Comparison of ENCODE assay signal across 15 mouse cellular contexts in genomic region chr7:73506852-73507251, GRCm38 (mm10). TPM values are rescaled to one million over a fixed set of nuclear protein-coding genes. Genes with fewer than 3 reads are reported as not detected.
DNase-seq lines count a peak whose midpoint lies in the region; ATAC-seq and TF ChIP-seq lines count a peak whose summit lies in the region.
"Had no signal": no experiment of that assay in that cellular context is flagged by ENCODE, and none has a peak within 500 bp of the region (broad histone marks: within the 10 kb centered on the region; RNA-seq: fewer than 3 reads in every experiment).

No protein-coding gene starts in this region.

- no peak overlapping the region for H3K9ac ChIP-seq in heart, adult 2 months (ENCODE audit: low read depth, low read length)
- no peak overlapping the region for H3K9ac ChIP-seq in heart, embryonic 11.5 days (ENCODE audit: low read depth, low read length)
- H3K9ac ChIP-seq in liver, embryonic 14.5 days (replicated peaks), result no peak overlapping the region
- H3K9ac ChIP-seq: embryonic facial prominence, embryonic 12.5 days; neural tube, embryonic 12.5 days had no signal

- DNase-seq in heart, adult 2 months, result no peak
- DNase-seq in lung, adult 2 months, result no peak
- DNase-seq in lung, postnatal 14 days, result no peak
- DNase-seq in ES-CJ7 (ENCODE audit: low read depth, low spot score), result peak; percentile 47
- no peak for DNase-seq in liver, embryonic 14.5 days (ENCODE audit: low read depth in 3 of 3, low spot score in 3 of 3)
- DNase-seq in frontal cortex, adult 2 months (ENCODE audit: extremely low spot score in 1 of 2, low spot score in 1 of 2), result no peak
- no peak for DNase-seq in adrenal gland, postnatal 4 days (ENCODE audit: low spot score in 2 of 2)
- DNase-seq: heart, postnatal 36 days; kidney, postnatal 4 days; thymus, postnatal 36 days had no signal

- H3K9me3 ChIP-seq in heart, embryonic 11.5 days (replicated peaks; ENCODE audit: control insufficient read depth, low read length), result no peaks in the 10 kb centered on the region
- H3K9me3 ChIP-seq in liver, embryonic 14.5 days (ENCODE audit: control insufficient read depth, low read length), result no peaks in the 10 kb centered on the region
- H3K9me3 ChIP-seq: embryonic facial prominence, embryonic 12.5 days; forebrain, embryonic 10.5 days; neural tube, embryonic 12.5 days had no signal

- 100% methylated on average over 1 of the region's 1 CpGs for WGBS in heart, adult 2 months
- 94% methylated on average over 1 of the region's 1 CpGs for WGBS in heart, embryonic 11.5 days (ENCODE audit: insufficient replicate concordance)
- WGBS in lung, adult 2 months, result 100% methylated on average over 1 of the region's 1 CpGs
- 88% methylated on average over 1 of the region's 1 CpGs for WGBS in liver, embryonic 14.5 days (ENCODE audit: insufficient replicate concordance)

- H3K79me2 ChIP-seq in heart, adult 2 months (replicated peaks; ENCODE audit: control insufficient read depth, insufficient read depth, low read length), result no peaks in the 10 kb centered on the region

- no peaks in the 10 kb centered on the region; the same call in none of the 2 replicates for H3K4me1 ChIP-seq in heart, adult 2 months (ENCODE audit: control insufficient read depth, insufficient read depth, low read length)
- no peaks in the 10 kb centered on the region for H3K4me1 ChIP-seq in heart, embryonic 11.5 days (ENCODE audit: control insufficient read depth, insufficient read depth, low read length)
- no peaks in the 10 kb centered on the region for H3K4me1 ChIP-seq in lung, adult 2 months (ENCODE audit: control insufficient read depth, insufficient read depth, low read length)
- no peaks in the 10 kb centered on the region for H3K4me1 ChIP-seq in liver, embryonic 14.5 days (replicated peaks; ENCODE audit: control insufficient read depth in 2 of 2, insufficient read depth in 2 of 2, low read length in 1 of 2)
- H3K4me1 ChIP-seq: embryonic facial prominence, embryonic 12.5 days; forebrain, embryonic 10.5 days; neural tube, embryonic 12.5 days had no signal

- no peak overlapping the region for H3K4me3 ChIP-seq in heart, adult 2 months
- H3K4me3 ChIP-seq in heart, embryonic 11.5 days (ENCODE audit: low read depth, low read length), result no peak overlapping the region
- H3K4me3 ChIP-seq in lung, adult 2 months (replicated peaks; ENCODE audit: extremely low read depth, low read depth, low read length), result no peak overlapping the region
- no peak overlapping the region for H3K4me3 ChIP-seq in liver, embryonic 14.5 days (ENCODE audit: insufficient read depth in 1 of 2, low read depth in 2 of 2, low read length in 2 of 2)
- H3K4me3 ChIP-seq: embryonic facial prominence, embryonic 12.5 days; forebrain, embryonic 10.5 days; neural tube, embryonic 12.5 days had no signal

- H3K27ac ChIP-seq in heart, adult 2 months, result no peak overlapping the region
- H3K27ac ChIP-seq in heart, embryonic 11.5 days (ENCODE audit: low read depth, low read length), result no peak overlapping the region
- H3K27ac ChIP-seq in liver, embryonic 14.5 days, result no peak overlapping the region
- H3K27ac ChIP-seq: embryonic facial prominence, embryonic 12.5 days; forebrain, embryonic 10.5 days; macrophage; neural tube, embryonic 12.5 days had no signal

- ATAC-seq in heart, embryonic 11.5 days (replicated peaks; ENCODE audit: insufficient number of reproducible peaks, low FRiP score, low TSS enrichment), result no peak
- no peak for ATAC-seq in liver, embryonic 14.5 days (ENCODE audit: insufficient read depth)

- TF ChIP-seq CTCF in heart, adult 2 months (IDR thresholded peaks at IDR 0.05), result peak; percentile 56
- TF ChIP-seq CTCF in lung, adult 2 months (IDR thresholded peaks at IDR 0.05; ENCODE audit: insufficient read depth, low read length), result peak; percentile 26; the same call in 1 of the 2 replicates
- TF ChIP-seq CTCF in liver, embryonic 14.5 days (IDR thresholded peaks at IDR 0.05; ENCODE audit: low read depth), result peak; percentile 45; the same call in 1 of the 2 replicates

- no peak for TF ChIP-seq EP300 in heart, adult 2 months (IDR thresholded peaks at IDR 0.05; ENCODE audit: insufficient read depth, low read depth, low read length)
- no peak for TF ChIP-seq EP300 in liver, embryonic 14.5 days (IDR thresholded peaks at IDR 0.05; ENCODE audit: low read depth)

- TF ChIP-seq POLR2A in heart, adult 2 months (IDR thresholded peaks at IDR 0.05; ENCODE audit: insufficient read depth, low read depth, low read length), result no peak
- no peak for TF ChIP-seq POLR2A in lung, adult 2 months (IDR thresholded peaks at IDR 0.05; ENCODE audit: borderline replicate concordance, extremely low read depth, low read depth, low read length)

- no peak overlapping the region for H3K4me2 ChIP-seq in heart, embryonic 11.5 days
- H3K4me2 ChIP-seq in liver, embryonic 14.5 days (ENCODE audit: low read depth), result no peak overlapping the region
- H3K4me2 ChIP-seq: embryonic facial prominence, embryonic 12.5 days; neural tube, embryonic 12.5 days had no signal

- intact Hi-C loops in heart, adult 2 months (cut with DNase I), result loop anchor here (5.0 kb wide), 1 partner anchor 45 kb away; no protein-coding TSS in a partner anchor

- H3K27me3 ChIP-seq in heart, adult 2 months (ENCODE audit: control insufficient read depth, insufficient read depth, low read length), result no peaks in the 10 kb centered on the region
- H3K27me3 ChIP-seq in heart, embryonic 11.5 days (ENCODE audit: control insufficient read depth, insufficient read depth, low read length), result no peaks in the 10 kb centered on the region
- H3K27me3 ChIP-seq in liver, embryonic 14.5 days (ENCODE audit: control insufficient read depth, insufficient read depth, low read length), result no peaks in the 10 kb centered on the region
- H3K27me3 ChIP-seq: embryonic facial prominence, embryonic 12.5 days; neural tube, embryonic 12.5 days had no signal

- peaks cover 47% of the 10 kb centered on the region for H3K36me3 ChIP-seq in heart, adult 2 months (ENCODE audit: control insufficient read depth, insufficient read depth, low read length)
- H3K36me3 ChIP-seq in heart, embryonic 11.5 days (ENCODE audit: control insufficient read depth, insufficient read depth, low read length), result peaks cover 57% of the 10 kb centered on the region
- H3K36me3 ChIP-seq in liver, embryonic 14.5 days (replicated peaks; ENCODE audit: control insufficient read depth, insufficient read depth, low read depth), result peaks cover 79% of the 10 kb centered on the region

RNA-seq across cellular contexts. Expression of gene Chd2, which starts 34.8 kb away (rescaled TPM):
- total RNA-seq in heart, adult 2 months (2021), result 10 to 100 TPM; 38.1 to 43.3 TPM
- 32.9 and 38.0 TPM in 2 replicates for polyA plus RNA-seq in heart, adult 2 months (2012; rRNA removed)
- polyA plus RNA-seq in heart, embryonic 11.5 days (2014; fragmentation: Nextera tagmentation; extraction: Ambion mirVana), result 43.6 and 45.6 TPM in 2 replicates
- 41.0 and 48.5 TPM in 2 replicates for polyA plus RNA-seq in lung, adult 2 months (2012; rRNA removed)
- 12.0 and 13.1 TPM in 2 replicates for polyA plus RNA-seq in liver, embryonic 14.5 days (2012; rRNA removed)
- polyA plus RNA-seq in liver, embryonic 14.5 days (2014; fragmentation: Nextera tagmentation; extraction: Ambion mirVana), result 14.8 and 17.4 TPM in 2 replicates
- polyA plus RNA-seq in frontal cortex, adult 2 months (2012; rRNA removed), result 34.3 and 37.0 TPM in 2 replicates
- 10 to 100 TPM; 63.5 to 69.1 TPM for total RNA-seq in adrenal gland, postnatal 4 days (2021)
